Mouse (Mus musculus) forebrain, postnatal 0 days (tissue): ENCODE results near the gene Pigk. TPM values are rescaled to one million over a fixed set of nuclear protein-coding genes. Genes with fewer than 3 reads are reported as not detected.

Source experiments
- ATAC-seq: fragments of 200-750 bp; cut with Nextera tagmentation; 2 replicates; pipeline ENCODE4 v1.8.0; 2017; ENCODE audit warnings: mild to moderate bottlenecking, moderate library complexity
- DNase-seq: peaks from one replicate; pipeline ENCODE4 v3.0.0-alpha.2; 2015
- H3K27ac ChIP-seq: fragments of 300-500 bp; sonication (generic); 2 replicates; pipeline ENCODE4 v1.5.1; 2014; ENCODE audit warnings: low read depth, mild to moderate bottlenecking, antibody characterized with exemption, low read length, moderate library complexity, mixed read lengths
- H3K27me3 ChIP-seq: fragments of 300-500 bp; sonication (generic); 2 replicates; pipeline ENCODE4 v1.6.1; 2014; ENCODE audit warnings: mild to moderate bottlenecking, low read length, mixed read lengths; ENCODE audit not compliant: insufficient read depth
- H3K36me3 ChIP-seq: fragments of 300-500 bp; sonication (generic); 2 replicates; pipeline ENCODE4 v1.6.1; 2014; ENCODE audit warnings: mild to moderate bottlenecking, moderate library complexity; ENCODE audit not compliant: insufficient read depth
- H3K4me1 ChIP-seq: fragments of 300-500 bp; sonication (generic); 2 replicates; pipeline ENCODE4 v1.6.1; 2014; ENCODE audit warnings: antibody characterized with exemption; ENCODE audit not compliant: insufficient read depth
- H3K4me2 ChIP-seq: fragments of 300-500 bp; sonication (generic); 2 replicates; pipeline ENCODE4 v1.6.1; 2014; ENCODE audit warnings: low read depth, mild to moderate bottlenecking, moderate library complexity
- H3K4me3 ChIP-seq: fragments of 300-500 bp; sonication (generic); 2 replicates; pipeline ENCODE4 v1.5.1; 2014; ENCODE audit warnings: low read depth, low read length, mixed read lengths
- H3K9ac ChIP-seq: fragments of 300-500 bp; sonication (generic); 2 replicates; pipeline ENCODE4 v1.6.1; 2014; ENCODE audit warnings: mild to moderate bottlenecking
- H3K9me3 ChIP-seq: fragments of 300-500 bp; sonication (generic); 2 replicates; pipeline ENCODE4 v1.6.1; 2016; ENCODE audit warnings: low read length
- CTCF ChIP-seq: sonication (generic); IDR thresholded peaks from 2 replicates; pipeline ENCODE4 v1.5.1; 2016; ENCODE audit warnings: antibody characterized with exemption, control low read depth, low read depth
- WGBS: fragments of 180-500 bp; shearing (Covaris S2); extraction: QIAGEN DNeasy Blood & Tissue Kit; methylation state at CpG from one replicate; pipeline ENCODE4 v1.1.7; 2014; 5-methylcytosine and 5-hydroxymethylcytosine counted together
- polyA plus RNA-seq: library from polyadenylated mRNA; unstranded; fragments of >200 nt; fragmentation: Nextera tagmentation; extraction: Ambion mirVana; gene quantifications from 2 replicates; pipeline ENCODE4 v1.2.1, GENCODE M21; 2015
- total RNA-seq: library from RNA; depleted of rRNA; stranded (reverse); fragments of >200 nt; gene quantifications from 2 replicates; pipeline ENCODE4 v1.2.3, GENCODE M21; 2014

The Pigk gene
- total and polyA plus RNA-seq, 2 experiments from 2014 or later: 31.8 to 46.0 TPM

DNA sequence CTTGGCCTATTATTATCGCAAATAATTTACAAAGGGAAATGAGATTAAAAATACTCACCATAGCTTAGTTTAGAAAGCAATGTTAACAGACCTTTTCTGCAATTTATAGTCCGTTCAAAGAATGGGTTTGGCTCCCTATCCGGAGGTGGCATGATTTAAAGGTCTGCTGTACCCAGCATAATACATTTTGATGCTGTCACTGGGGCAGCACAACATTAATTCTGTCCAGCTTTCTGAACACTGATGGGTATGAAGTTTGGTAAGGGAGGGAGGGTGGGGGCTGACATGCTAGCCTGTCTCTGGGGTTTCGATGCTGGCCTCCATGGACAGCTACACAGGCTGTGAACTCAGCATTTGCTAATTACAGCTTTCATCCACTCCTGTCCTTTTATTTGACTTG, 118.5 kb downstream of the Pigk start:
- Histone ChIP-seq H3K9me3 (no peaks in the 10 kb centered on the region), H3K27ac (no peak overlapping the region), H3K4me1 (no peaks in the 10 kb centered on the region), H3K36me3 (0 out of 2 replicates have a peak, but pooled peaks cover 6% of the 10 kb centered on the region), H3K4me2 (no peak overlapping the region), H3K27me3 (no peaks in the 10 kb centered on the region), H3K9ac (no peak overlapping the region), H3K4me3 (no peak overlapping the region)
- 83% methylated on average over 4 of the region's 4 CpGs for WGBS
- DNase-seq (no peak), ATAC-seq (no peak)
- no peak for TF ChIP-seq CTCF

- no peak for DNase-seq
- no peak overlapping the region for H3K27ac ChIP-seq
- H3K9me3 ChIP-seq: no peaks in the 10 kb centered on the region
- H3K36me3 ChIP-seq: 0 out of 2 replicates have a peak, but pooled peaks cover 9% of the 10 kb centered on the region
- H3K4me1 ChIP-seq: no peaks in the 10 kb centered on the region
- WGBS: 51% methylated on average over 2 of the region's 2 CpGs
- H3K9ac ChIP-seq: no peak overlapping the region
- TF ChIP-seq CTCF: no peak
- no peak overlapping the region for H3K4me2 ChIP-seq
- H3K27me3 ChIP-seq: no peaks in the 10 kb centered on the region
- peak; percentile 51; the same call in 1 of the 2 replicates for ATAC-seq
- H3K4me3 ChIP-seq: no peak overlapping the region
Measured at GRCm38 (mm10) chr3:152837407-152837806, 123.5 kb downstream of the Pigk start.

DNA sequence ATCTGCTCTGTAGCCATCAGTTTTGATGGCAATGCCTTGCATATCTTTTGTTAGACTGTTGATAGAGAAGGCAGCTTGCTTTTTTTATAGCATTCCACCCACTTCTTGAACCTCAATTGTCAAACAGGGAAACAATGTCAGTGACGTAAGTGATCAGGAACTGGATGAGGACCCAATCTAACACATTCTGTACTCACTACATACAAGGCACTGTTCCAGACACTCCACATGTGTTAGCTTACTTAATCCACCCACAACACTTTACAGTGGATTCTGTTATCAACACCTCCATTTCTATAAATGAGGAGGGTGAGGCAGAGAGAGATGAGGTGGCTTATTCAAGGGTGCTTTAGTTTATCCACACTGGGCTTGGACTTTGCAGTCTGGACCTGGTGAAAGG, 124.0 kb downstream of the Pigk start:
- Histone ChIP-seq H3K36me3 (0 out of 2 replicates have a peak, but pooled peaks cover 9% of the 10 kb centered on the region), H3K9me3 (no peaks in the 10 kb centered on the region), H3K27ac (no peak overlapping the region), H3K4me3 (no peak overlapping the region), H3K9ac (no peak overlapping the region), H3K27me3 (no peaks in the 10 kb centered on the region), H3K4me2 (no peak overlapping the region), H3K4me1 (no peaks in the 10 kb centered on the region)
- WGBS: 47% methylated on average over 1 of the region's 1 CpGs
- peak; percentile 46; the same call in 1 of the 2 replicates for ATAC-seq
- no peak for DNase-seq
- TF ChIP-seq CTCF: no peak

GRCm38 (mm10) chr3:152841264-152841663, 127.4 kb downstream of the Pigk start:
- Histone ChIP-seq H3K9me3 (no peaks in the 10 kb centered on the region), H3K27ac (no peak overlapping the region), H3K4me1 (no peaks in the 10 kb centered on the region), H3K27me3 (no peaks in the 10 kb centered on the region), H3K36me3 (peaks cover 8% of the 10 kb centered on the region; the same call in 1 of the 2 replicates), H3K4me2 (no peak overlapping the region), H3K9ac (no peak overlapping the region), H3K4me3 (no peak overlapping the region)
- DNase-seq: no peak
- ATAC-seq: no peak
- WGBS: 79% methylated on average over 6 of the region's 6 CpGs
- no peak for TF ChIP-seq CTCF

- H3K36me3 ChIP-seq: peaks cover 8% of the 10 kb centered on the region; the same call in 1 of the 2 replicates
- 43% methylated on average over 3 of the region's 3 CpGs for WGBS
- H3K4me2 ChIP-seq: no peak overlapping the region
- no peak for TF ChIP-seq CTCF
- no peak for DNase-seq
- no peak overlapping the region for H3K4me3 ChIP-seq
- no peak overlapping the region for H3K9ac ChIP-seq
- peak; percentile 67; the same call in 1 of the 2 replicates for ATAC-seq
- no peak overlapping the region for H3K27ac ChIP-seq
- H3K27me3 ChIP-seq: no peaks in the 10 kb centered on the region
- H3K4me1 ChIP-seq: no peaks in the 10 kb centered on the region
- no peaks in the 10 kb centered on the region for H3K9me3 ChIP-seq
Measured at GRCm38 (mm10) chr3:152842648-152843047, 128.7 kb downstream of the Pigk start.

DNA sequence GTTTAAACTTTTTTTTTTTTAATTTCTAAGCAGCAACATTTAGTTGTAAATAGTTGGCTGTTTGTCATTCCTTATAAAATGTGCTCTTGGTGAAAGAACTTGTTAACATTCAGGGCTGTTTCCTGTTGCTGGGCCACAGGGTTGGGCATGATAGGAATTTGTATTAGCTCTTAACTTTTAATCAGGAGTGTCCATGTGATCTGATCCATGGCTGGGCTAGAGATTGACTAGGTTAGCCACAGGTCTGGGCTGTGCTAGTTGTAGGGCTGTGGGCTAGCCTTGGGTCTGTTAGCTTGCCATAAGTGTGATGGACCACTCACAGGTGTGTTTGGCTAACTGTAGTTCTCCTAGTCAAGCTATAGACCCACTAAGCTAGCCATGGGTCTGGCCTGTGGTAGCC, 130.0 kb downstream of the Pigk start:
- ATAC-seq (no peak), DNase-seq (no peak)
- Histone ChIP-seq H3K9me3 (no peaks in the 10 kb centered on the region), H3K4me2 (no peak overlapping the region), H3K9ac (no peak overlapping the region), H3K4me3 (no peak overlapping the region), H3K4me1 (no peaks in the 10 kb centered on the region), H3K27me3 (no peaks in the 10 kb centered on the region), H3K36me3 (peaks cover 8% of the 10 kb centered on the region; the same call in 1 of the 2 replicates), H3K27ac (no peak overlapping the region)
- TF ChIP-seq CTCF: no peak

DNA sequence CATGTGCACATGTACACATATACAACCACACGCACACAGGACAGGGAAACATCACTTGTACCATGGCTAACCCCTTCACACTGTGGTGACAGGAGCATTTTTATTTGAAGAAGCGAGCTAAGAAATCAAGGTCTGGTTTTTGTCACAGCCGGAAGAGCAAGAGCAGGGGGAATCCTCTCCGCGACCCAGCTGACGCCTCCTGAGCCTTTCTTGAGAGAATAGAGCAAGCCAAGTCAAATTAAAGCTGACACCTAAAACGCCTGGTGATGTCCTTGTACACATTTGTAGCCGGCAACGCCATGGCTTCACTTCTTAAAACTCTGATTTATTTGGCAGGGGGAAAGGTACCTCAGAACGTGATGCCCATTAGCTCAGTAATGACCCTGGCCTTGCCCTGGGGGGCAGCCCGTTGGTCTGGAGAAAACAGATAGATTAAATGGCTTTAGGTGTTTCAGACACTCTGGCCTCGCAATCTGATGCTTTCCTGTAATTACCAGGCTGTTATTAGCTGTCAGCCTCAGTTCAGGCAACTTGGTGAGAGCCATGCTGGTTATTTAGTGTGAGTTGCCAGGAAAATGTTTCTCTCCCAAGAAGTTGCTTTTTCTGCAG, 141.2 kb downstream of the Pigk start:
- H3K36me3 ChIP-seq: no peaks in the 10 kb centered on the region
- H3K27me3 ChIP-seq: no peaks in the 10 kb centered on the region
- no peak overlapping the region for H3K27ac ChIP-seq
- 62% methylated on average over 12 of the region's 12 CpGs for WGBS
- H3K4me2 ChIP-seq: no peak overlapping the region
- ATAC-seq (no peak), DNase-seq (no peak)
- no peak for TF ChIP-seq CTCF
- H3K4me3 ChIP-seq: no peak overlapping the region
- H3K9ac ChIP-seq: no peak overlapping the region
- no peaks in the 10 kb centered on the region for H3K9me3 ChIP-seq
- no peaks in the 10 kb centered on the region; the same call in 1 of the 2 replicates for H3K4me1 ChIP-seq
